Mouse (Mus musculus): ENCODE measurements around the gene BC049352. TPM values are rescaled to one million over a fixed set of nuclear protein-coding genes. Genes with fewer than 3 reads are reported as not detected.

The BC049352 gene
- total and polyA plus RNA-seq, 3 experiments: 0.17 TPM; not detected in 2

GRCm38 (mm10) chr9:45245432-45245831 is 63.6 kb downstream of the BC049352 start:
- Histone ChIP-seq H3K9me3 (replicated peaks; ENCODE audit: low read length) (no peaks in the 10 kb centered on the region), H3K4me1 (ENCODE audit: control insufficient read depth in 1 of 2, insufficient read depth in 2 of 2) (peaks cover 67 to 97% of the 10 kb centered on the region in 2 experiments), H3K36me3 (replicated peaks in 1 of 2; ENCODE audit: control insufficient read depth in 1 of 2, insufficient read depth in 1 of 2, low read length in 1 of 2) (no peaks in the 10 kb centered on the region), H3K9ac (ENCODE audit: insufficient read depth, low read depth) (no peak overlapping the region), H3K4me2 (ENCODE audit: insufficient read depth, low read depth, poor library complexity, severe bottlenecking) (no peak overlapping the region), H3K79me2 (replicated peaks; ENCODE audit: control insufficient read depth, extremely low read depth, insufficient read depth, poor library complexity, severe bottlenecking) (no peaks in the 10 kb centered on the region), H3K27ac (ENCODE audit: insufficient read depth, low read depth) (no peak overlapping the region), H3K27me3 (replicated peaks) (no peaks in the 10 kb centered on the region), H3K4me3 (replicated peaks in 1 of 3; ENCODE audit: low read depth in 2 of 3, low read length in 2 of 3, poor library complexity in 1 of 3) (no peak overlapping the region)
- no peak for DNase-seq (ENCODE audit: extremely low read depth)
- TF ChIP-seq USF1 (IDR thresholded peaks at IDR 0.05; ENCODE audit: low read depth, low read length): no peak
- TF ChIP-seq HCFC1 (IDR thresholded peaks at IDR 0.05; ENCODE audit: low read depth, low read length): no peak
- TF ChIP-seq POLR2A (IDR thresholded peaks at IDR 0.05; ENCODE audit: low read depth, low read length): no peak
- no peak for TF ChIP-seq CHD2 (IDR thresholded peaks at IDR 0.05; ENCODE audit: low read length)
- dilution Hi-C loops (cut with MboI; ENCODE audit: extremely low pct_ligation_motif_present, extremely low pct_unique_long_range_greater_than_20kb, low sequenced_read_pairs) (no loop called here), in situ Hi-C loops (cut with MboI; ENCODE audit: low pct_ligation_motif_present, low pct_unique_long_range_greater_than_20kb, low sequenced_read_pairs) (no loop called here)

DNA sequence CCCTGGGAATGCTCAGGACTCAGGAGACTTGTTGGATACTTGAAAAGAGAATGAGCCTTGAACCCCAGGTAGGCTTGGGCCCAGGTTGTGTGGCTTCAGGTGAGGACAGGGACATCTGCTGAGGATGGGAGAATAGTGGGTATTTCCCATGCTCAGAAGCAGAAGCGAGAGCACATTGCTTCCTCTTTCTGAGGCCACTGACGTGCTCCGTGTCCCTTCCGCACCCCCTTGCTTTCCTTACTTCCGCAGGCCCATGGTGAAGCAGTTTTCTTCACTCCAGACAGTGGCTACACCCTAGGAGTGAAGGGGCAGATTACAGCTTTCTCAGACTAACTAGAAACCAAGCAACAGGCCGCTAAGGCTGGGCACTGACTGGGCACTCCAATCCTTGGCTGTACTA is 64.3 kb downstream of the BC049352 start:
- Histone ChIP-seq H3K27ac (ENCODE audit: insufficient read depth, low read depth) (peak overlapping the region; percentile 78), H3K9ac (ENCODE audit: insufficient read depth, low read depth) (peak overlapping the region; percentile 9; the same call in 1 of the 2 replicates), H3K4me3 (replicated peaks in 1 of 3; ENCODE audit: low read depth in 2 of 3, low read length in 2 of 3, poor library complexity in 1 of 3) (no peak overlapping the region), H3K4me1 (ENCODE audit: control insufficient read depth in 1 of 2, insufficient read depth in 2 of 2) (peaks cover 67 to 97% of the 10 kb centered on the region in 2 experiments), H3K27me3 (replicated peaks) (no peaks in the 10 kb centered on the region), H3K36me3 (replicated peaks in 1 of 2; ENCODE audit: control insufficient read depth in 1 of 2, insufficient read depth in 1 of 2, low read length in 1 of 2) (no peaks in the 10 kb centered on the region), H3K9me3 (replicated peaks; ENCODE audit: low read length) (no peaks in the 10 kb centered on the region), H3K4me2 (ENCODE audit: insufficient read depth, low read depth, poor library complexity, severe bottlenecking) (peak overlapping the region; percentile 14), H3K79me2 (replicated peaks; ENCODE audit: control insufficient read depth, extremely low read depth, insufficient read depth, poor library complexity, severe bottlenecking) (no peaks in the 10 kb centered on the region)
- in situ Hi-C loops (cut with MboI; ENCODE audit: low pct_ligation_motif_present, low pct_unique_long_range_greater_than_20kb, low sequenced_read_pairs) (no loop called here), dilution Hi-C loops (cut with MboI; ENCODE audit: extremely low pct_ligation_motif_present, extremely low pct_unique_long_range_greater_than_20kb, low sequenced_read_pairs) (no loop called here)
- peak; percentile 85 for DNase-seq (ENCODE audit: extremely low read depth)
- TF ChIP-seq PAX5 (IDR thresholded peaks at IDR 0.05; ENCODE audit: low read length) (no peak), HCFC1 (IDR thresholded peaks at IDR 0.05; ENCODE audit: low read depth, low read length) (peak; percentile 57), USF1 (IDR thresholded peaks at IDR 0.05; ENCODE audit: low read depth, low read length) (no peak), TCF12 (IDR thresholded peaks at IDR 0.05; ENCODE audit: low read depth, low read length) (peak; percentile 98), CHD1 (IDR thresholded peaks at IDR 0.05; ENCODE audit: low read depth, low read length) (no peak), NRF1 (IDR thresholded peaks at IDR 0.05; ENCODE audit: low read depth, low read length) (peak; percentile 45; the same call in 1 of the 2 replicates), TBP (conservative IDR thresholded peaks at IDR 0.05; ENCODE audit: low read depth, low read length) (0 out of 2 replicates have a peak, but pooled peaks have one; percentile 26), ZKSCAN1 (IDR thresholded peaks at IDR 0.05; ENCODE audit: borderline replicate concordance, low read depth, low read length) (no peak), MAX (IDR thresholded peaks at IDR 0.05; ENCODE audit: low read length) (peak; percentile 84), RCOR1 (conservative IDR thresholded peaks at IDR 0.05; ENCODE audit: low read depth, low read length) (peak; percentile 99), ETS1 (conservative IDR thresholded peaks at IDR 0.05; ENCODE audit: low read depth, low read length) (peak; percentile 90), IRF4 (IDR thresholded peaks at IDR 0.05; ENCODE audit: low read depth, low read length) (peak; percentile 99), UBTF (IDR thresholded peaks at IDR 0.05; ENCODE audit: low read depth, low read length) (no peak), ELF1 (IDR thresholded peaks at IDR 0.05; ENCODE audit: low read depth, low read length) (peak; percentile 91), SIN3A (IDR thresholded peaks at IDR 0.05; ENCODE audit: low read length) (peak; percentile 64; the same call in 1 of the 2 replicates), JUN (IDR thresholded peaks at IDR 0.05; ENCODE audit: insufficient read depth, low read depth, low read length) (peak; percentile 57; the same call in 1 of the 2 replicates), BHLHE40 (IDR thresholded peaks at IDR 0.05; ENCODE audit: low read depth, low read length) (peak; percentile 90), MEF2A (IDR thresholded peaks at IDR 0.05; ENCODE audit: borderline replicate concordance, low read depth, low read length) (peak; percentile 86), NELFE (IDR thresholded peaks at IDR 0.05; ENCODE audit: low read depth, low read length) (peak; percentile 49; the same call in 1 of the 2 replicates), MYC (IDR thresholded peaks at IDR 0.05; ENCODE audit: low read depth, low read length) (peak; percentile 85), MAFK (IDR thresholded peaks at IDR 0.05; ENCODE audit: insufficient replicate concordance, low read length) (peak; percentile 78), POLR2A (IDR thresholded peaks at IDR 0.05; ENCODE audit: low read depth, low read length) (peak; percentile 36; the same call in 1 of the 2 replicates), MXI1 (IDR thresholded peaks at IDR 0.05; ENCODE audit: low read depth, low read length) (peak; percentile 63), SMC3 (IDR thresholded peaks at IDR 0.05; ENCODE audit: low read depth, low read length) (peak; percentile 35), KAT2A (IDR thresholded peaks at IDR 0.05; ENCODE audit: insufficient replicate concordance, low read length) (0 out of 2 replicates have a peak, but pooled peaks have one; percentile 64), E2F4 (IDR thresholded peaks at IDR 0.05; ENCODE audit: insufficient replicate concordance, low read depth, low read length) (no peak), CHD2 (IDR thresholded peaks at IDR 0.05; ENCODE audit: low read length) (peak; percentile 89), USF2 (conservative IDR thresholded peaks at IDR 0.05; ENCODE audit: low read depth, low read length) (no peak), ZNF384 (IDR thresholded peaks at IDR 0.05; ENCODE audit: low read depth, low read length) (0 out of 2 replicates have a peak, but pooled peaks have one; percentile 26), JUND (conservative IDR thresholded peaks at IDR 0.05; ENCODE audit: low read depth, low read length) (peak; percentile 74; the same call in 1 of the 2 replicates), POLR2AphosphoS2 (IDR thresholded peaks at IDR 0.05; ENCODE audit: low read depth, low read length) (no peak), RAD21 (IDR thresholded peaks at IDR 0.05; ENCODE audit: low read depth, low read length) (peak; percentile 10)

Measured in CH12.LX (cell line).